Comparison of ENCODE assay signal across 30 mouse cellular contexts in genomic region chr11:8238498-8238897, GRCm38 (mm10).
"Had no signal": no experiment of that assay in that cellular context is flagged by ENCODE, and none has a peak within 500 bp of the region (broad histone marks: within the 10 kb centered on the region; RNA-seq: fewer than 3 reads in every experiment).

No protein-coding gene starts in this region.

- DNase-seq: left cerebral cortex, postnatal 4 days; liver; liver, embryonic 13.5 days; lung, adult 18-20 months; lung, adult 2 months; lung, embryonic 14.5 days; lung, postnatal 10 days; lung, postnatal 14 days; lung, postnatal 36 days; lung, postnatal 4 days; midbrain, embryonic 14.5 days had no signal

- H3K9me3 ChIP-seq: limb, embryonic 10.5 days; limb, embryonic 13.5 days; limb, embryonic 15.5 days; liver, embryonic 13.5 days; liver, embryonic 15.5 days; lung, embryonic 15.5 days; megakaryocyte, embryonic 14.5 days; midbrain, embryonic 13.5 days; midbrain, embryonic 15.5 days; neural tube, embryonic 12.5 days had no signal

- H3K4me3 ChIP-seq: left cerebral cortex, adult 2 months; limb, embryonic 10.5 days; limb, embryonic 12.5 days; limb, embryonic 13.5 days; limb, embryonic 15.5 days; liver, embryonic 13.5 days; liver, embryonic 15.5 days; lung, embryonic 15.5 days; megakaryocyte, embryonic 14.5 days; midbrain, embryonic 10.5 days; midbrain, embryonic 12.5 days; midbrain, embryonic 13.5 days; midbrain, embryonic 15.5 days; myocyte; neural tube, embryonic 12.5 days had no signal

- ATAC-seq: lung, postnatal 0 days; midbrain, embryonic 13.5 days; midbrain, embryonic 15.5 days; midbrain, embryonic 16.5 days had no signal

- H3K4me2 ChIP-seq: limb, embryonic 12.5 days; limb, embryonic 13.5 days; limb, embryonic 15.5 days; liver, embryonic 13.5 days; liver, embryonic 15.5 days; lung, embryonic 14.5 days; lung, embryonic 15.5 days; midbrain, embryonic 11.5 days; midbrain, embryonic 12.5 days; midbrain, embryonic 13.5 days; midbrain, embryonic 15.5 days; neural tube, embryonic 12.5 days had no signal

- H3K9ac ChIP-seq: limb, embryonic 12.5 days; limb, embryonic 13.5 days; limb, embryonic 15.5 days; liver, embryonic 13.5 days; liver, embryonic 14.5 days; liver, embryonic 15.5 days; lung, embryonic 14.5 days; lung, embryonic 15.5 days; midbrain, embryonic 12.5 days; midbrain, embryonic 13.5 days; midbrain, embryonic 15.5 days; neural tube, embryonic 12.5 days had no signal

- H3K27me3 ChIP-seq: limb, embryonic 12.5 days; limb, embryonic 13.5 days; limb, embryonic 15.5 days; liver, embryonic 13.5 days; liver, embryonic 15.5 days; lung, embryonic 15.5 days; megakaryocyte, embryonic 14.5 days; midbrain, embryonic 12.5 days; midbrain, embryonic 13.5 days; midbrain, embryonic 15.5 days; neural tube, embryonic 12.5 days had no signal

- H3K36me3 ChIP-seq: limb, embryonic 10.5 days; limb, embryonic 12.5 days; limb, embryonic 13.5 days; limb, embryonic 15.5 days; liver, embryonic 13.5 days; liver, embryonic 15.5 days; lung, embryonic 15.5 days; midbrain, embryonic 10.5 days; midbrain, embryonic 12.5 days; midbrain, embryonic 13.5 days; midbrain, embryonic 15.5 days; neural tube, embryonic 12.5 days had no signal

- H3K27ac ChIP-seq: left cerebral cortex, adult 2 months; limb, embryonic 10.5 days; limb, embryonic 12.5 days; limb, embryonic 13.5 days; limb, embryonic 15.5 days; liver, embryonic 13.5 days; liver, embryonic 14.5 days; liver, embryonic 15.5 days; lung, embryonic 15.5 days; macrophage; midbrain, embryonic 10.5 days; midbrain, embryonic 12.5 days; midbrain, embryonic 13.5 days; midbrain, embryonic 15.5 days; neural tube, embryonic 12.5 days had no signal

- H3K4me1 ChIP-seq: limb, embryonic 10.5 days; limb, embryonic 12.5 days; limb, embryonic 13.5 days; limb, embryonic 15.5 days; liver, embryonic 13.5 days; liver, embryonic 15.5 days; lung, embryonic 15.5 days; megakaryocyte, embryonic 14.5 days; midbrain, embryonic 10.5 days; midbrain, embryonic 12.5 days; midbrain, embryonic 13.5 days; midbrain, embryonic 15.5 days; neural tube, embryonic 12.5 days had no signal
